Mouse (Mus musculus): ENCODE results near the gene Lhfp.

Lhfp gene

GRCm38 (mm10) chr3:53213746-53214271 lies 172.5 kb downstream of the Lhfp start:
- no peak for DNase-seq (ENCODE audit: low spot score)

- no peak for DNase-seq (ENCODE audit: low spot score)
Observed at GRCm38 (mm10) chr3:53214386-53214785, 173.1 kb downstream of the Lhfp start.

DNA sequence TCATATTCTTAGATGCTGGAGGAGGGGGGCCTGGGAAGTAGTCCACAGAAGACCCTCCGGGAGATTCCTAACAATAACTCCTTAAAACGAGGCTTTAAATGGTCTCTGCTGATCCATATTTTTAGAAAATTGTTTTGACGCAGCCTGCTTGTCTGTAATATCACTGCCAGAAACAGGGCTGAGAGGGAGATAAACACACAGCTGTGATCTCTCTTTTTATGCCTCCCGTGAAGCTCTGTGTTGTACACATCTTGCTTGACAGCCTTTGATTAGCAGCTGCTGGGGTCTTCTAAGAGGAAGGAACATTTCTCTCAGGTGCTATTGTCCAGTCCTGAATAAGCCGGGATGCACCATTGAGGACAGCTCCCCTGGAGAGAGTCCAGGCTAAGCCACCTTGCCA lies 176.4 kb downstream of the Lhfp start:
- no peak for DNase-seq (ENCODE audit: low spot score)

- no peak for DNase-seq (ENCODE audit: low spot score)
Observed at GRCm38 (mm10) chr3:53221531-53222272, 180.4 kb downstream of the Lhfp start.

- no peak for DNase-seq (ENCODE audit: low spot score)
Observed at GRCm38 (mm10) chr3:53224141-53224540, 182.8 kb downstream of the Lhfp start.

- no peak for DNase-seq (ENCODE audit: low spot score)
Observed at GRCm38 (mm10) chr3:53225774-53226173, 184.4 kb downstream of the Lhfp start.

DNA sequence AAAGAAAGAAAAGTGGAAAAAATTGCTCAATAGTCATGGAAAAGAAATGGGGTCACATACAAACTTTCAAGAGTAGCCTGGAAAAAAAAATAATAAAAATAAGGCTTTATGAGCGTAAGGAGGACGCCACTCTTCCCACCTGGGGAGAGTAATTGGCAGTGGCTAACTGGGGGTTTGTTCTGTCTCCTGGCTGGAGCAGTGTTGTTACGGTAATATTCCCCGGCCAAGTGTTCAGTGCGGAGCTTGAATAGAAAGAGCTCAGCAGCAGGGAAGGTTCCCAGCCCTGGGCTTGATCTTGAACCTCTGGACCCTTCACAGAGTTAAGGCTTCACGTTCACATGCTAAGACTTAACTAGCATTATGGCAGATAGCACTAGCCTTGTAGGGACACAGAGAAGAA lies 184.9 kb downstream of the Lhfp start:
- no peak for DNase-seq (ENCODE audit: low spot score)

DNA sequence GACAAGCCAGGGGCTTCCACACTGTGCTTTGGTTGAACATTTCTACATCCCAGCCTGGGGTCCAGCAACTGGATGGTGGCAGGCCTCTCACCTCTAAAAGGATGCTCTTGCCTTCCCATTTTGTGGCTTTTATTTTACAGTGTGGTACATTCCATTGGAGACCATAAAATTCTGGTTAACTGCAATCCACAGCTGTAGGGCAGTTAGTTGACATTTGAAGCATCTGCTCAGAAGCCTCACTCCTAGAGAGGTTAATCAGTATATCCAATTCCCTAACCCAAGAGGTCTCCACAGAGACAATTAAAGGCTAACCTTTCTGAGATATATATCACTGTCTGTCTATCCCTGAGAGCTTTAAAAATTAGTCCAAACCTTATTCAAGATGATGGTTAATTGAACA lies 186.5 kb downstream of the Lhfp start:
- no peak for DNase-seq (ENCODE audit: low spot score)

DNA sequence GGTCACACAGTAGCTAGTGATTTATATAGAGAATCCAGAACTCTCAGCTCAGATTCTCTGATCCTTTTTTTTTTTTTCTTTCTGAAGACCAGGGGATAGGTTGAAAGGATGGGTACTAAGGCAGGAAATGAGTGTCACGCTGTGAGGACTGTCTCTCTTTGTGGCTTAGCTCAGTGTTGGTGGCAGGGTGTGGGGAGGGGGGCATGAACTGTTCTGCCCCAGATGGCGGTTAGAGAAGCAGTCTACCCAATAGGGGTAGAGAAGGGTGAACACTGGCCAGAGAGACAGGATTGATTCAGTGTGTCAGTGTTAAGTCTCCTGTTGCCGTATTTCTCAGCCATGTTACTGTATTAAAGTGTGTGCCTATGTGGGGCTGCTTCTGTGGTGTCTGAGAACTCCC lies 189.2 kb downstream of the Lhfp start:
- DNase-seq (ENCODE audit: low spot score): no peak

- DNase-seq (ENCODE audit: low spot score): no peak
Observed at GRCm38 (mm10) chr3:53231112-53231511, 189.8 kb downstream of the Lhfp start.

GRCm38 (mm10) chr3:53232411-53232810 lies 191.1 kb downstream of the Lhfp start:
- peak; percentile 23 for DNase-seq (ENCODE audit: low spot score)

- no peak for DNase-seq (ENCODE audit: low spot score)
Observed at GRCm38 (mm10) chr3:53234689-53235088, 193.4 kb downstream of the Lhfp start.

GRCm38 (mm10) chr3:53236471-53236870 lies 195.1 kb downstream of the Lhfp start:
- no peak for DNase-seq (ENCODE audit: low spot score)

DNA sequence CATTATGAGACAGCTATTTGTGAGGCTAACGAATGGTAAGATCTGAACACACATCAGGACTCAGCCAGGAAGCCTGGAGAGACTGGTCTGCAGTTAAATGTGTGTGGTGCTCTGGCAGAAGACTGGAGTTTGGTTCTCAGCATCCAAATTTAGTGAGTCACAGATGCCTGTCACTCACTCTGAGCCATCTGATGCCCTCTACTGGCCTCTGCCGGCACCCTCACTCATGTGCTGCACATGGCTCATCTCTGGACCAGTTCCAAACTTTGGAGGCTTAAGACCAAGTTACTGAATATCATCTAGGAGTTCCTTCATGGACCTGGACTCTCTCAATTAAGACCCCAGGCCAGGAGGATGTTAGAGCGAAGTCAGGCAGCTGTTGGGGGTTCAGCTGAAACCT lies 198.8 kb downstream of the Lhfp start:
- no peak for DNase-seq (ENCODE audit: low spot score)

DNA sequence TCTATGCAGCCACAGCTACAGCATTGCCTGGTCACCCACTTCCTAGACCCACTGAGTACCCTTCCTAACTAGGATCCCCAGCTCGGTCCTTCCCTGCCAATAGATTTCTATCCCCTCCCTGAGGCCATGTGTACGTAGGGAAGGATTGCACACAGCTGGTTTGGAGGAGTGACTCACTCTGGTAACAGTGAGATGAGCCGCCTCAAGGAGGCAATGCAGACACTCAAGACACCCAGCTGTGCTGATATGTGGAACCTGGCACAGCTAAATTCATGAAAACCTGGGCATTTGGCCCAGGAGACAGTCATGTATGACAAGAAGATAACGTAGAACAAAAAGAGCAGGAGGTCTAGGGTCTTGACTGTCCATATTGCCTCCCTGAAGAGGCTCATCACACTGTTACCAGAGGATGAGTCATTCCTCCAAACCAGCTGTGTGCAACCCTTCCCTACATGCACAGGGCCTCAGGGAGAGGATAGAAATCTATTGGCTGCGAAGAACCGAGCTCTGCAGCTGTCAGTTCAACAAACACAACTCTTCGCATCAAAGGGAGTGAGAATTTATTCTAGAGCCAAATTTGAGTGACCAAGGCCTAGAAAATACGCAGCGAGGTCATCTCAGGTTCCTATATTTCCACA lies 204.4 kb downstream of the Lhfp start:
- DNase-seq (ENCODE audit: low spot score): no peak

- peak; percentile 35 for DNase-seq (ENCODE audit: low spot score)
Observed at GRCm38 (mm10) chr3:53247102-53247501, 205.8 kb downstream of the Lhfp start.

DNA sequence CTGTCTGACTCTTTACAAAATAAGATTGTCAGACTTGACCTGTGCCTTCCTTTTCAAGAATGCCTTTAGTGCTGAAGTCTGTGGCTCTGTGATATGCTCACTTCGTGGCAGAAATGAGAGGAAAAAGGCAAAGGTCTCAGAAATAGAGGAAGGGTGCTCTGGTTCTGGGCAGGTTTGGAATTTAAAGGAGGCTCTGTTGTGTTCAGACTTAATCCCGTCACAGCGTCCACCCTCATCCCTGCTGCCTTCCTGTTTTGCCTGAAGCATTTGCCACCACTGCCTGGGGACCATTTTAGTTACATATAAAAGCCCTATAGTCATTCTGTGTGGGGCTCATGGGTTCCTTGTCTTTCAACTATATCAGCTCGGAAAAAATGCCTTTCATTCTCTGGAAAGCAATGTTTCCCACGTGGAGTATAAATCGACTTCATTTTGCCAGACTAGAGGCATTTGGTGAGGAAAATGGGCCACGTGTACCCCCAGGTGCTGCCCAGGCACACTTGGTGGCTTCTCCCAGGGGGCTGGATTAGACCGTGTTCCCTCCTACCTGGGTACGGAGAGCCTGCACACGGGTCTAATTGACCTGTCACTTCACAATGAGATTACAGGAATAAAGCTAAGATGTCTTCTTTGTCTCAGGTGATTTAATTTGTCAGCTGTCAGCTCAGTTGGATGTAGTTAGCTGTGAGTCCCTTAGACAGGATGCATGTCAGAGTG lies 207.0 kb downstream of the Lhfp start:
- no peak for DNase-seq (ENCODE audit: low spot score)

- no peak for DNase-seq (ENCODE audit: low spot score)
Observed at GRCm38 (mm10) chr3:53252556-53252955, 211.2 kb downstream of the Lhfp start.

- no peak for DNase-seq (ENCODE audit: low spot score)
Observed at GRCm38 (mm10) chr3:53253223-53253832, 212.0 kb downstream of the Lhfp start.

DNA sequence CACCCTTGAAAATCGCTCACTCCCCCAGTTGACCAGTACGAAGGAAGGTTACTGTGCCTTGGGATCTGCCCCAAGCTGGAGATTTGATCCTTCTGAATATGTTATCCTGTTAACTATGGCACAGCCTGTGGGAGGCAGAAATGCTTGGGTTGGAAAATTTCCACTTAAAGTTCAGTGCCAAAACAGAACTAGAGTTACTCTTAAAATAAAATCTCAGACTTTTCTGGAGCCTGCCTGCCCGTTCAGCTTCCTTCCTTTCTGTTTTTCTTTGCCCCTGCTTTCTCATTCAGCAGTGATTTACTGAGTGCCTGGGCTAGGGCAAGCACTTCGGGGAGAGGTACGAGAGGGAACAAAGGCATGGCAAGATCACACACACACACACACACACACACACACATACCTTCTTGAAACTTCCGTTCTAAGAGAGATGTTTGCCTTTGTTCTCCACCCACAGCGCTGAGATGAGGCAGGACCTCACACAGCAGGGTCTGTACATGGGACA lies 217.4 kb downstream of the Lhfp start:
- no peak for DNase-seq (ENCODE audit: low spot score)

GRCm38 (mm10) chr3:53266116-53266515 lies 224.8 kb downstream of the Lhfp start:
- DNase-seq (ENCODE audit: low spot score): no peak

- no peak for DNase-seq (ENCODE audit: low spot score)
Observed at GRCm38 (mm10) chr3:53267046-53267445, 225.7 kb downstream of the Lhfp start.

Data from layer of hippocampus, adult 11-12 months (tissue).